Mouse (Mus musculus): ENCODE data around the gene Smu1. TPM values are rescaled to one million over a fixed set of nuclear protein-coding genes. Genes with fewer than 3 reads are reported as not detected.

The Smu1 gene
- polyA plus RNA-seq, 1 experiment from 2014 or later = 172 TPM

- Histone ChIP-seq H3K27me3 (ENCODE audit: control insufficient read depth, insufficient read depth, low read length) (no peaks in the 10 kb centered on the region), H3K9ac (ENCODE audit: low read depth, low read length) (no peak overlapping the region), H3K36me3 (ENCODE audit: control insufficient read depth, insufficient read depth, low read length) (no peaks in the 10 kb centered on the region), H3K4me2 (replicated peaks; ENCODE audit: low read depth, low read length) (no peak overlapping the region), H3K4me3 (ENCODE audit: low read depth, low read length) (no peak overlapping the region), H3K9me3 (ENCODE audit: control insufficient read depth, low read length) (no peaks in the 10 kb centered on the region), H3K4me1 (replicated peaks; ENCODE audit: control insufficient read depth, insufficient read depth, low read length) (no peaks in the 10 kb centered on the region), H3K27ac (ENCODE audit: low read depth, low read length) (no peak overlapping the region)
- ATAC-seq (ENCODE audit: low FRiP score) (no peak), DNase-seq (ENCODE audit: low spot score) (no peak)
- 79% methylated on average over 4 of the region's 4 CpGs for WGBS
These were observed 33.5 kb upstream of the Smu1 start for GRCm38 (mm10) chr4:40791176-40791575.

DNA sequence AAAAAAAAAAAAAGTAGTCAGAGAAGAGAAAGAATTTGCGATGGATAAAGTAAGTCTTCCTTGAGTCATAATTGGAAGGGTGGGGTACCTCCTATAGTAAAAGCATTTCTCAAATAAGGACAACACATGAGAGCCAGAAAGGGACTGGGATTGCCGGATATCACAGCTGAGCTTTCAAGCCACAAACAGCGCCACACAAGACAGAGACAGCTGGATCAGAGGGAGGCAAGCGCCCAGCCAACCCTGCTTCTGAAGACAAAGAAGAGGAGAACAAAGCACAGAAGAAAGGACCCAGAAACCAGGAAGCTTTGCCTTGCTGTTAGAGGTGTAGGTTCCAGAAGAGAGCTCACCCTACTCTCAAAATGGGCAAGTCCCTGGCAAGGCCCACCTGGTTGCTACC lies 28.9 kb upstream of the Smu1 start:
- no peak overlapping the region for H3K27ac ChIP-seq (ENCODE audit: low read depth, low read length)
- H3K4me1 ChIP-seq (replicated peaks; ENCODE audit: control insufficient read depth, insufficient read depth, low read length) = no peaks in the 10 kb centered on the region
- H3K4me3 ChIP-seq (ENCODE audit: low read depth, low read length) = no peak overlapping the region
- no peak overlapping the region for H3K4me2 ChIP-seq (replicated peaks; ENCODE audit: low read depth, low read length)
- H3K27me3 ChIP-seq (ENCODE audit: control insufficient read depth, insufficient read depth, low read length) = no peaks in the 10 kb centered on the region
- ATAC-seq (ENCODE audit: low FRiP score) (no peak), DNase-seq (ENCODE audit: low spot score) (no peak)
- no peaks in the 10 kb centered on the region for H3K36me3 ChIP-seq (ENCODE audit: control insufficient read depth, insufficient read depth, low read length)
- no peak overlapping the region for H3K9ac ChIP-seq (ENCODE audit: low read depth, low read length)
- no peaks in the 10 kb centered on the region for H3K9me3 ChIP-seq (ENCODE audit: control insufficient read depth, low read length)
- 58% methylated on average over 4 of the region's 4 CpGs for WGBS

DNA sequence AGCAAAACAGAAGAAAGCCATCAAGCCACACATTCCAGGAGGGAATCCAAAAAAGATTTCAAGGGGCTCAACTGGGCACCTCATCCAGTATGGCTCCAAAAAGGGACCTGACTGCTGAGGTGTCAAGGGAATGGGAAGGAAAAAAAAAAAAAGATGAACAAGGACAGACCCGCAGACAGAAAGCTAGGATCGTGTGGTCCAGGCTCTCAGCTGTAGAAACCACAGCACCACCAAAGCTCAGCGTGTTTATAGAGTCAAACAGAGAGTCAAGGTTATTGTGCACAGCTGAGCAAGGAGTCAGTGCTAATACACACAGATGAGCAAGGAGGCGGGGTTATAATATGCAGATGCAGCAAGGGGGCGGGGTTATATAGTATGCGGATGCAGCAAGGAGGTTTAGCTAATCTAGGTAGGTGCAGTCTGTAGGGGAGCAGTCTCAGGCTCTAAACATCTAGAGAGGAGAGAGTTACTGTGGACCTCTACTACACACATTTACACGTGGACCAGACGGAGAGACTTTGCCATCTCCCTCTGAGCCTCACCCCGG lies 28.0 kb upstream of the Smu1 start:
- Histone ChIP-seq H3K4me1 (replicated peaks; ENCODE audit: control insufficient read depth, insufficient read depth, low read length) (no peaks in the 10 kb centered on the region), H3K9me3 (ENCODE audit: control insufficient read depth, low read length) (no peaks in the 10 kb centered on the region), H3K4me3 (ENCODE audit: low read depth, low read length) (no peak overlapping the region), H3K36me3 (ENCODE audit: control insufficient read depth, insufficient read depth, low read length) (no peaks in the 10 kb centered on the region), H3K4me2 (replicated peaks; ENCODE audit: low read depth, low read length) (no peak overlapping the region), H3K27ac (ENCODE audit: low read depth, low read length) (no peak overlapping the region), H3K9ac (ENCODE audit: low read depth, low read length) (no peak overlapping the region), H3K27me3 (ENCODE audit: control insufficient read depth, insufficient read depth, low read length) (no peaks in the 10 kb centered on the region)
- no peak for ATAC-seq (ENCODE audit: low FRiP score)
- no peak for DNase-seq (ENCODE audit: low spot score)
- 77% methylated on average over 9 of the region's 9 CpGs for WGBS

DNA sequence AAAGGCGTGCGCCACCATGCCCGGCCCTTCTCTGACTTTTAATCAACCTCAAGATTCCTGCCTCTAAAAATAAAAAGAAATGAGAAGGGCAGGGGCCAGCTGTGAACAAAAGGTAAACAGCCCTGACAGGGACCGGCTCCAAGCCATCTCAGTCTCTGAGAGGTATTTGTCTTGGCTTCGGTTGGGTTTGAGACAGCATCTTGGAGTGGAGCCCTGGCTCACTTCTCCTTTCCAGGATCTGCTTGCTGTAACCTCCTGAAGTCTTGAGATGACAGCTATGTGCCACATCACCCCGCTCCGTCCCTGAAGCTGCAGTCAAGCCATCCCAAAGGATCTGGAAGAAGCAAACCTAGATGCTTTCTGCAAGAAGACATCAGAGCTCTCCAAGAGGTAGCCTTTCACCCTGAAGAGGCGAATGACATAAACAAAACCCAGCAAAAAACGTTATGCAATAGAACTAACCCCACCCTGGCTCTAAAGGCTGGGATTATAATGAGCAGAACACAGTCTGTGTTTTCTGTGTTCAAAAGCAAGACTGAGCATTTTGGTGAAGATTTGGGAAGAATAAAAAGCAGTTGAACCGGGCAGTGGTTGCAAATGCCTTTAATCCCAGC lies 26.9 kb upstream of the Smu1 start:
- Histone ChIP-seq H3K4me2 (replicated peaks; ENCODE audit: low read depth, low read length) (no peak overlapping the region), H3K4me3 (ENCODE audit: low read depth, low read length) (no peak overlapping the region), H3K9ac (ENCODE audit: low read depth, low read length) (no peak overlapping the region), H3K27me3 (ENCODE audit: control insufficient read depth, insufficient read depth, low read length) (no peaks in the 10 kb centered on the region), H3K36me3 (ENCODE audit: control insufficient read depth, insufficient read depth, low read length) (no peaks in the 10 kb centered on the region), H3K27ac (ENCODE audit: low read depth, low read length) (no peak overlapping the region), H3K4me1 (replicated peaks; ENCODE audit: control insufficient read depth, insufficient read depth, low read length) (no peaks in the 10 kb centered on the region), H3K9me3 (ENCODE audit: control insufficient read depth, low read length) (no peaks in the 10 kb centered on the region)
- 85% methylated on average over 10 of the region's 10 CpGs for WGBS
- DNase-seq (ENCODE audit: low spot score) = no peak
- no peak for ATAC-seq (ENCODE audit: low FRiP score)

DNA sequence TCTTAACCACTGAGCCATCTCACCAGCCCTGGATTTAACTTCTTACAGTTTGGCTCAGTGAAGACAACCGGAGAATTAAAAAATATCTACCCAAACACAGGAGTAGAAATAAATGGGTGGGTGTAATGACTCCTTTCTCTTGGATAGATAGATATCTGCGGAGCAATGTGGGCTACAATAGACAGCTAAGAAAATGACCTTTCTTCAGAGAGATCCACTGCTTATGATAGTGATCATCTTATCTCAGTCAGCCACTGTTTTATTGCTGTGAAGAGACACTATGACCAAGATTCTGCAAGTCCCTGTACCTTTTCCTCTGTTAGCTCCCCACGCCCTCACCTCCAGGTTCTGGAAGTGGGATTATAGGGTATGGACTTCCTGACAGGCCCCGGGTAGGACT lies 25.3 kb upstream of the Smu1 start:
- 95% methylated on average over 4 of the region's 4 CpGs for WGBS
- no peak overlapping the region for H3K4me3 ChIP-seq (ENCODE audit: low read depth, low read length)
- H3K9me3 ChIP-seq (ENCODE audit: control insufficient read depth, low read length) = no peaks in the 10 kb centered on the region
- H3K9ac ChIP-seq (ENCODE audit: low read depth, low read length) = no peak overlapping the region
- no peaks in the 10 kb centered on the region for H3K27me3 ChIP-seq (ENCODE audit: control insufficient read depth, insufficient read depth, low read length)
- no peak overlapping the region for H3K4me2 ChIP-seq (replicated peaks; ENCODE audit: low read depth, low read length)
- DNase-seq (ENCODE audit: low spot score) = no peak
- H3K36me3 ChIP-seq (ENCODE audit: control insufficient read depth, insufficient read depth, low read length) = no peaks in the 10 kb centered on the region
- no peak overlapping the region for H3K27ac ChIP-seq (ENCODE audit: low read depth, low read length)
- no peaks in the 10 kb centered on the region for H3K4me1 ChIP-seq (replicated peaks; ENCODE audit: control insufficient read depth, insufficient read depth, low read length)
- ATAC-seq (ENCODE audit: low FRiP score) = no peak

DNA sequence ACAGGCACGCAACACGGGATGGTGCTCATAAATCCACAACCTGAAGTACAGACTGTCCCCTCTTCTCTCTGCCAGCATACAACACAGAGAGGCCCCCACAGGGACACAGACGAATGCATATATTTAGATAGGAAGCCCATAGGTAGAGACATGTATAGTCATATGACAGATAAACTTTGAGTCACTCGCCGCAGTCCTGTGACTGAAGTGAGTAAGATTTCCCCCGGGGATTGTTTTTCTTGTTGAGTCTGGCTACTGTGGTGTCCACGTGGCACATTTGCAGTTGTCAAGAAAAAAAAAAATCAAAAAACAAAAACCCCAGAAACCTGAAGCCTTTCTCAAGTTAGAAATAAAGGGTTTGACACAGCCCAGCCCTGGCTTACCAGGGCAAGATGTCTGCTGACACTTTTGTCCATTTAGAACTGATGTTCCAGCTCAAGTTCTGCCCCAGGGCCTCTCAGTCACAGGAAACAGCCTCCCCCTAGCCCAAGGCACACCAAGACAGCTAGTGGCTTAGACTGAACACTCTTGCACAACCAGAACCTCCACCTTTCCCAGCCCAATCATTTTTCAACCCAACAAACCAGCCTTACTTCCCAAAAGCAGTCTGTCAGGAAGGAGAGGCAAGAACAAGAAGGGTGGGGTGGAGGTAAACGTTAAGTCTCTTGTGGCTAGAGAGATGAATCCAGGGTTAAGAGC lies 24.2 kb upstream of the Smu1 start:
- 72% methylated on average over 8 of the region's 8 CpGs for WGBS
- H3K4me2 ChIP-seq (replicated peaks; ENCODE audit: low read depth, low read length) = no peak overlapping the region
- DNase-seq (ENCODE audit: low spot score) = no peak

DNA sequence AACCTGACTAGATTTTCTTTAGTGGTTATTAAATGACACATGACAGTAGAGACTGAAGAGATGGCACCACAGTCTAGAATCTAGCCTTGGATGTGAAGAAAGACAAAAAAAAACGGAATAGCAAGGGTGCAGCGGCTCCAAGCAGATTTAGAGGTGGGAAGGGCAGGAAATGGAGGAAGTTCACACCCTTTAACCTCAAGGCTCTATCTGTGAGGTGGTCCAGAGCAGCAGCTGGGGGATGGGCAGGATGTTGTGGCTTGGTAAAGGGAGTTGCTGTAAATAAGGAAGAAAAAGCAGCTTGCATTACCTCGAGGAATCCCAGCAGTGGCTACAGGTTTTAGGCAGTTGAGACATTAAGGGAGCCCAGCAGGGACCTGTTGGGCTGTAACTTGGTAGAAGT lies 23.4 kb upstream of the Smu1 start:
- H3K9ac ChIP-seq (ENCODE audit: low read depth, low read length) = no peak overlapping the region
- H3K4me1 ChIP-seq (replicated peaks; ENCODE audit: control insufficient read depth, insufficient read depth, low read length) = no peaks in the 10 kb centered on the region
- ATAC-seq (ENCODE audit: low FRiP score) = no peak
- H3K9me3 ChIP-seq (ENCODE audit: control insufficient read depth, low read length) = no peaks in the 10 kb centered on the region
- no peak overlapping the region for H3K4me2 ChIP-seq (replicated peaks; ENCODE audit: low read depth, low read length)
- no peak for DNase-seq (ENCODE audit: low spot score)
- no peak overlapping the region for H3K27ac ChIP-seq (ENCODE audit: low read depth, low read length)
- no peak overlapping the region for H3K4me3 ChIP-seq (ENCODE audit: low read depth, low read length)
- whole genome bisulfite sequencing = 40% methylated on average over 3 of the region's 3 CpGs
- no peaks in the 10 kb centered on the region for H3K36me3 ChIP-seq (ENCODE audit: control insufficient read depth, insufficient read depth, low read length)
- H3K27me3 ChIP-seq (ENCODE audit: control insufficient read depth, insufficient read depth, low read length) = no peaks in the 10 kb centered on the region

More for the DNA sequence above, 24.2 kb upstream of the Smu1 start:
- Histone ChIP-seq H3K27ac (ENCODE audit: low read depth, low read length) (no peak overlapping the region), H3K9ac (ENCODE audit: low read depth, low read length) (no peak overlapping the region), H3K4me1 (replicated peaks; ENCODE audit: control insufficient read depth, insufficient read depth, low read length) (no peaks in the 10 kb centered on the region), H3K27me3 (ENCODE audit: control insufficient read depth, insufficient read depth, low read length) (no peaks in the 10 kb centered on the region), H3K4me3 (ENCODE audit: low read depth, low read length) (no peak overlapping the region), H3K36me3 (ENCODE audit: control insufficient read depth, insufficient read depth, low read length) (no peaks in the 10 kb centered on the region), H3K9me3 (ENCODE audit: control insufficient read depth, low read length) (no peaks in the 10 kb centered on the region)
- ATAC-seq (ENCODE audit: low FRiP score) = no peak

- no peak overlapping the region for H3K4me2 ChIP-seq (replicated peaks; ENCODE audit: low read depth, low read length)
- no peak overlapping the region for H3K4me3 ChIP-seq (ENCODE audit: low read depth, low read length)
- 87% methylated on average over 6 of the region's 6 CpGs for WGBS
- no peak for ATAC-seq (ENCODE audit: low FRiP score)
- H3K27me3 ChIP-seq (ENCODE audit: control insufficient read depth, insufficient read depth, low read length) = no peaks in the 10 kb centered on the region
- DNase-seq (ENCODE audit: low spot score) = no peak
- no peak overlapping the region for H3K9ac ChIP-seq (ENCODE audit: low read depth, low read length)
- no peak overlapping the region for H3K27ac ChIP-seq (ENCODE audit: low read depth, low read length)
- H3K36me3 ChIP-seq (ENCODE audit: control insufficient read depth, insufficient read depth, low read length) = no peaks in the 10 kb centered on the region
- H3K4me1 ChIP-seq (replicated peaks; ENCODE audit: control insufficient read depth, insufficient read depth, low read length) = no peaks in the 10 kb centered on the region
- H3K9me3 ChIP-seq (ENCODE audit: control insufficient read depth, low read length) = no peaks in the 10 kb centered on the region
These were observed 20.9 kb upstream of the Smu1 start for GRCm38 (mm10) chr4:40778656-40779055.

DNA sequence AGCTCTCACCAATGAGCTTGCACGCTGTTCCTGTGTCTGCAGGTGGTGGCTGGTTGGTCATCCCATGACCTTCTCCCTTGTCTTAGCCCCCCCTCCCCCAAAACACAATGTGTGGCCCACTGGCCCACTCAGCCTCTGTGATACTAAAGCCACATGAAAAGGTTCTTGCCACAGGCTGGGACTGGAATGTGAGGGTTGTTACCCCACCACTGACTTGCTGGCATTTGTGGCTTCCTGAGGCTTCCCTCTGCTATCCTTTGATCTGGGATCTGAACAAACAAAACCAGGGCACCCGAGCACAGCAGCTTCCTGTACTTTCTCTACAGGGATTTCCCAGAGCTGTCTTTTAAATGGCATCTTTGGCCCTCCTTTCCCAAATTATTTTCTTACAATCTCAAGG lies 19.4 kb upstream of the Smu1 start:
- no peaks in the 10 kb centered on the region for H3K27me3 ChIP-seq (ENCODE audit: control insufficient read depth, insufficient read depth, low read length)
- H3K27ac ChIP-seq (ENCODE audit: low read depth, low read length) = no peak overlapping the region
- no peak overlapping the region for H3K9ac ChIP-seq (ENCODE audit: low read depth, low read length)
- no peaks in the 10 kb centered on the region for H3K4me1 ChIP-seq (replicated peaks; ENCODE audit: control insufficient read depth, insufficient read depth, low read length)
- DNase-seq (ENCODE audit: low spot score) (no peak), ATAC-seq (ENCODE audit: low FRiP score) (no peak)
- no peaks in the 10 kb centered on the region for H3K9me3 ChIP-seq (ENCODE audit: control insufficient read depth, low read length)
- H3K4me3 ChIP-seq (ENCODE audit: low read depth, low read length) = no peak overlapping the region
- H3K36me3 ChIP-seq (ENCODE audit: control insufficient read depth, insufficient read depth, low read length) = no peaks in the 10 kb centered on the region
- WGBS = 27% methylated on average over 2 of the region's 2 CpGs
- H3K4me2 ChIP-seq (replicated peaks; ENCODE audit: low read depth, low read length) = no peak overlapping the region

Measured in hindbrain, embryonic 11.5 days (tissue).